Mouse (Mus musculus): Measurements from ENCODE around the gene 1700001C02Rik. TPM values are rescaled to one million over a fixed set of nuclear protein-coding genes. Genes with fewer than 3 reads are reported as not detected.

1700001C02Rik gene
- total RNA-seq, 1 experiment from 2014 or later: not detected

DNA sequence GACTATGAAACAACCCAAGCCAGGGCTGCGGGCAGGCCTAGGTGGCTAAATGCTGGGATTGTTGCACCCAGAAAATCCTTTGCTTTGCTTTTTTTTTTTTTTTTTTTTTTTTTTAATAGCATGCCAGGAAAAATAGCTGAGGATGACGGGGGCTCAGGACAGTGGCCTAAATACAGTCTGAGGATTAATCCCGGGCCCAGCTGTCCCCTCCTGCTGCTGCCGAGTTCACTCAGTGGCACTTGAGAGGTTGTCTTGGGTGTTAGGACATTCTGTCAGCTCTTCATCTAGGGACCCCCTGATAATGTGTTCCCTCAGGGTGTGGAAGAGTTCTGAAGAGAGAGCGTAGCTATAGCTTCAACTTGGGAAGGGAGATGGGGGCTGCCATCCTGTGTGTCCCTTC, 61.3 kb downstream of the 1700001C02Rik start:
- no peak for ATAC-seq (replicated peaks in 1 of 2; ENCODE audit: insufficient read depth in 1 of 2, low FRiP score in 2 of 2, low TSS enrichment in 1 of 2, low read depth in 1 of 2, poor library complexity in 2 of 2, severe bottlenecking in 2 of 2)

DNA sequence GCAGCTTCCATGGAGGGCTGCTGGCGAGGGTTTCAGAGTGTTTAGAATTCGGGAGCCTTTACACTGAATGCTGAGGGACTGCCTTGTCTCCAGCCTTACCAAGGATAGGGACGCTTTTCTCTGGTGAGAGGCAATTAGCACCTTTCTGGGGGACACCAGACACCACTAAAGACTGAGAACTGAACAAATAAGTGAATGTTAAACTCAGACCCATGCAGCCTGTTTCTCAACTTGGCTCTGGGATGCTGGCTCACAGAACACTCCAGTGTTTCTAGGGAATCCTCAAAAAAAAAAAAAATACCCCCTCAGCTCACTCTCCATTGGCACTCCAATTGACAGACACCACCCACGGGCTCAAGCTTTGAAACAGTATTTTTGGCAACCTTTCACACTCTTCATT, 63.1 kb downstream of the 1700001C02Rik start:
- ATAC-seq (replicated peaks in 1 of 2; ENCODE audit: insufficient read depth in 1 of 2, low FRiP score in 2 of 2, low TSS enrichment in 1 of 2, low read depth in 1 of 2, poor library complexity in 2 of 2, severe bottlenecking in 2 of 2): no peak

Other genes with a start within 250 kb of the 1700001C02Rik start
- 30.1 and 62.5 TPM in 2 replicates for gene Selenoi, start 233.5 kb upstream of the 1700001C02Rik start, total RNA-seq (2017)
- not detected in 2 replicates for gene Drc1, start 184.7 kb upstream of the 1700001C02Rik start, total RNA-seq (2017)
- gene Otof, start 4.1 kb upstream of the 1700001C02Rik start, total RNA-seq (2017): 0.06 TPM in 1 of 2 replicates, not detected in the other
- gene Cib4, start 79.8 kb downstream of the 1700001C02Rik start, total RNA-seq (2017): not detected in 2 replicates
- gene Kcnk3, start 122.1 kb downstream of the 1700001C02Rik start, total RNA-seq (2017): 0.38 and 0.60 TPM in 2 replicates
- 3.3 and 5.7 TPM in 2 replicates for gene Slc35f6, start 181.9 kb downstream of the 1700001C02Rik start, total RNA-seq (2017)
- gene Cenpa, start 200.7 kb downstream of the 1700001C02Rik start, total RNA-seq (2017): 74.1 and 81.4 TPM in 2 replicates
- not detected in 2 replicates for gene Dpysl5, start 245.5 kb downstream of the 1700001C02Rik start, total RNA-seq (2017)

All from hematopoietic stem cell, adult 5-6 weeks (primary cell).